Mouse (Mus musculus): Measurements from ENCODE around the gene Rab6b. TPM values are rescaled to one million over a fixed set of nuclear protein-coding genes. Genes with fewer than 3 reads are reported as not detected.
A peak's percentile ranks its signal among the peaks of the same experiment; 100 is the strongest.

The Rab6b gene
- total and polyA plus RNA-seq, 2 experiments from 2014 or later, result 1.9 to 2.1 TPM

GRCm38 (mm10) chr9:103163806-103164205 lies 52.2 kb downstream of the Rab6b start:
- no peaks in the 10 kb centered on the region for H3K9me3 ChIP-seq (replicated peaks; ENCODE audit: control insufficient read depth, low read length)
- no peak overlapping the region for H3K27ac ChIP-seq (ENCODE audit: low read depth)
- no peaks in the 10 kb centered on the region for H3K36me3 ChIP-seq (replicated peaks; ENCODE audit: control insufficient read depth, insufficient read depth, low read length)
- DNase-seq (ENCODE audit: low spot score) (no peak), ATAC-seq (ENCODE audit: insufficient read depth, low read depth) (no peak)
- WGBS, result 80% methylated on average over 15 of the region's 15 CpGs
- no peak overlapping the region for H3K4me2 ChIP-seq (ENCODE audit: low read depth, low read length)
- no peaks in the 10 kb centered on the region for H3K27me3 ChIP-seq (ENCODE audit: control insufficient read depth, insufficient read depth, low read length)
- no peak overlapping the region for H3K4me3 ChIP-seq (ENCODE audit: low read depth, low read length)
- H3K4me1 ChIP-seq (ENCODE audit: control insufficient read depth, insufficient read depth), result no peaks in the 10 kb centered on the region
- no peak overlapping the region for H3K9ac ChIP-seq (replicated peaks; ENCODE audit: low read depth, low read length)
- TF ChIP-seq EP300 (IDR thresholded peaks at IDR 0.05; ENCODE audit: low read depth) (no peak), CTCF (IDR thresholded peaks at IDR 0.05; ENCODE audit: low read depth) (no peak)

GRCm38 (mm10) chr9:103168046-103168445 lies 56.5 kb downstream of the Rab6b start:
- no peak overlapping the region for H3K27ac ChIP-seq (ENCODE audit: low read depth)
- H3K36me3 ChIP-seq (replicated peaks; ENCODE audit: control insufficient read depth, insufficient read depth, low read length), result no peaks in the 10 kb centered on the region
- no peak for DNase-seq (ENCODE audit: low spot score)
- H3K9ac ChIP-seq (replicated peaks; ENCODE audit: low read depth, low read length), result no peak overlapping the region
- H3K9me3 ChIP-seq (replicated peaks; ENCODE audit: control insufficient read depth, low read length), result no peaks in the 10 kb centered on the region
- no peaks in the 10 kb centered on the region for H3K27me3 ChIP-seq (ENCODE audit: control insufficient read depth, insufficient read depth, low read length)
- 84% methylated on average over 6 of the region's 6 CpGs for WGBS
- no peaks in the 10 kb centered on the region for H3K4me1 ChIP-seq (ENCODE audit: control insufficient read depth, insufficient read depth)
- H3K4me3 ChIP-seq (ENCODE audit: low read depth, low read length), result no peak overlapping the region
- no peak for TF ChIP-seq EP300 (IDR thresholded peaks at IDR 0.05; ENCODE audit: low read depth)
- no peak for TF ChIP-seq CTCF (IDR thresholded peaks at IDR 0.05; ENCODE audit: low read depth)
- no peak for ATAC-seq (ENCODE audit: insufficient read depth, low read depth)
- no peak overlapping the region for H3K4me2 ChIP-seq (ENCODE audit: low read depth, low read length)

GRCm38 (mm10) chr9:103168771-103169170 lies 57.2 kb downstream of the Rab6b start:
- ATAC-seq (ENCODE audit: insufficient read depth, low read depth), result no peak
- Histone ChIP-seq H3K9ac (replicated peaks; ENCODE audit: low read depth, low read length) (no peak overlapping the region), H3K9me3 (replicated peaks; ENCODE audit: control insufficient read depth, low read length) (no peaks in the 10 kb centered on the region), H3K4me2 (ENCODE audit: low read depth, low read length) (no peak overlapping the region), H3K36me3 (replicated peaks; ENCODE audit: control insufficient read depth, insufficient read depth, low read length) (no peaks in the 10 kb centered on the region), H3K4me1 (ENCODE audit: control insufficient read depth, insufficient read depth) (no peaks in the 10 kb centered on the region), H3K27me3 (ENCODE audit: control insufficient read depth, insufficient read depth, low read length) (no peaks in the 10 kb centered on the region), H3K4me3 (ENCODE audit: low read depth, low read length) (no peak overlapping the region), H3K27ac (ENCODE audit: low read depth) (no peak overlapping the region)
- WGBS, result 49% methylated on average over 7 of the region's 7 CpGs
- no peak for DNase-seq (ENCODE audit: low spot score)
- no peak for TF ChIP-seq EP300 (IDR thresholded peaks at IDR 0.05; ENCODE audit: low read depth)

GRCm38 (mm10) chr9:103174771-103175519 lies 63.4 kb downstream of the Rab6b start:
- H3K4me3 ChIP-seq (ENCODE audit: low read depth, low read length), result no peak overlapping the region
- H3K9me3 ChIP-seq (replicated peaks; ENCODE audit: control insufficient read depth, low read length), result no peaks in the 10 kb centered on the region
- no peak overlapping the region for H3K27ac ChIP-seq (ENCODE audit: low read depth)
- no peaks in the 10 kb centered on the region for H3K4me1 ChIP-seq (ENCODE audit: control insufficient read depth, insufficient read depth)
- no peak overlapping the region for H3K4me2 ChIP-seq (ENCODE audit: low read depth, low read length)
- H3K36me3 ChIP-seq (replicated peaks; ENCODE audit: control insufficient read depth, insufficient read depth, low read length), result no peaks in the 10 kb centered on the region
- ATAC-seq (ENCODE audit: insufficient read depth, low read depth) (peak; percentile 67), DNase-seq (ENCODE audit: low spot score) (peak; percentile 36)
- H3K27me3 ChIP-seq (ENCODE audit: control insufficient read depth, insufficient read depth, low read length), result no peaks in the 10 kb centered on the region
- H3K9ac ChIP-seq (replicated peaks; ENCODE audit: low read depth, low read length), result no peak overlapping the region
- TF ChIP-seq EP300 (IDR thresholded peaks at IDR 0.05; ENCODE audit: low read depth), result no peak
- TF ChIP-seq CTCF (IDR thresholded peaks at IDR 0.05; ENCODE audit: low read depth), result peak; percentile 71
- WGBS, result 49% methylated on average over 6 of the region's 6 CpGs

- DNase-seq (ENCODE audit: low spot score) (no peak), ATAC-seq (ENCODE audit: insufficient read depth, low read depth) (no peak)
- 89% methylated on average over 7 of the region's 7 CpGs for WGBS
- no peak for TF ChIP-seq EP300 (IDR thresholded peaks at IDR 0.05; ENCODE audit: low read depth)
- TF ChIP-seq CTCF (IDR thresholded peaks at IDR 0.05; ENCODE audit: low read depth), result no peak
- Histone ChIP-seq H3K9ac (replicated peaks; ENCODE audit: low read depth, low read length) (no peak overlapping the region), H3K4me2 (ENCODE audit: low read depth, low read length) (no peak overlapping the region), H3K27me3 (ENCODE audit: control insufficient read depth, insufficient read depth, low read length) (no peaks in the 10 kb centered on the region), H3K4me3 (ENCODE audit: low read depth, low read length) (no peak overlapping the region), H3K36me3 (replicated peaks; ENCODE audit: control insufficient read depth, insufficient read depth, low read length) (no peaks in the 10 kb centered on the region), H3K4me1 (ENCODE audit: control insufficient read depth, insufficient read depth) (peaks cover 5% of the 10 kb centered on the region), H3K9me3 (replicated peaks; ENCODE audit: control insufficient read depth, low read length) (no peaks in the 10 kb centered on the region), H3K27ac (ENCODE audit: low read depth) (no peak overlapping the region)
Observed at GRCm38 (mm10) chr9:103175692-103176091, 64.1 kb downstream of the Rab6b start.

GRCm38 (mm10) chr9:103180303-103180702 lies 68.7 kb downstream of the Rab6b start:
- Histone ChIP-seq H3K36me3 (replicated peaks; ENCODE audit: control insufficient read depth, insufficient read depth, low read length) (no peaks in the 10 kb centered on the region), H3K9ac (replicated peaks; ENCODE audit: low read depth, low read length) (no peak overlapping the region), H3K9me3 (replicated peaks; ENCODE audit: control insufficient read depth, low read length) (no peaks in the 10 kb centered on the region), H3K27ac (ENCODE audit: low read depth) (0 out of 2 replicates have a peak overlapping the region, but pooled peaks have one; percentile 14), H3K4me1 (ENCODE audit: control insufficient read depth, insufficient read depth) (peaks cover 8% of the 10 kb centered on the region), H3K27me3 (ENCODE audit: control insufficient read depth, insufficient read depth, low read length) (no peaks in the 10 kb centered on the region), H3K4me3 (ENCODE audit: low read depth, low read length) (peak overlapping the region; percentile 46), H3K4me2 (ENCODE audit: low read depth, low read length) (peak overlapping the region; percentile 68)
- 50% methylated on average over 3 of the region's 3 CpGs for WGBS
- ATAC-seq (ENCODE audit: insufficient read depth, low read depth) (peak; percentile 18; the same call in 1 of the 2 replicates), DNase-seq (ENCODE audit: low spot score) (no peak)
- TF ChIP-seq CTCF (IDR thresholded peaks at IDR 0.05; ENCODE audit: low read depth), result no peak
